Mouse (Mus musculus): Measurements from ENCODE around the gene Mus81. TPM values are rescaled to one million over a fixed set of nuclear protein-coding genes. Genes with fewer than 3 reads are reported as not detected.

The Mus81 gene
- polyA plus RNA-seq, 1 experiment from 2014 or later, result 57.1 TPM

GRCm38 (mm10) chr19:5513005-5513349, 24.8 kb upstream of the Mus81 start:
- ATAC-seq, result no peak
- H3K36me3 ChIP-seq (ENCODE audit: control insufficient read depth, insufficient read depth, low read length), result no peaks in the 10 kb centered on the region
- no peak overlapping the region for H3K9ac ChIP-seq (ENCODE audit: low read length)
- no peak overlapping the region for H3K4me2 ChIP-seq (ENCODE audit: low read length)
- no peaks in the 10 kb centered on the region for H3K9me3 ChIP-seq (replicated peaks; ENCODE audit: control insufficient read depth, low read length)
- DNase-seq (ENCODE audit: low spot score), result no peak
- H3K4me1 ChIP-seq (ENCODE audit: control insufficient read depth, insufficient read depth, low read length), result peaks cover 7% of the 10 kb centered on the region; the same call in 1 of the 2 replicates
- H3K27me3 ChIP-seq (replicated peaks; ENCODE audit: control insufficient read depth, insufficient read depth, low read length), result no peaks in the 10 kb centered on the region
- WGBS, result 87% methylated on average over 3 of the region's 3 CpGs
- no peak overlapping the region for H3K4me3 ChIP-seq (ENCODE audit: low read depth, low read length)
- H3K27ac ChIP-seq (ENCODE audit: low read depth, low read length), result no peak overlapping the region

GRCm38 (mm10) chr19:5512091-5513004, 24.1 kb upstream of the Mus81 start:
- WGBS, result 80% methylated on average over 12 of the region's 12 CpGs
- no peak overlapping the region for H3K4me2 ChIP-seq (ENCODE audit: low read length)
- ATAC-seq, result no peak

GRCm38 (mm10) chr19:5511074-5511632, 23.0 kb upstream of the Mus81 start:
- Histone ChIP-seq H3K9me3 (replicated peaks; ENCODE audit: control insufficient read depth, low read length) (no peaks in the 10 kb centered on the region), H3K27ac (ENCODE audit: low read depth, low read length) (no peak overlapping the region), H3K4me2 (ENCODE audit: low read length) (peak overlapping the region; percentile 53), H3K4me3 (ENCODE audit: low read depth, low read length) (peak overlapping the region; percentile 42), H3K27me3 (replicated peaks; ENCODE audit: control insufficient read depth, insufficient read depth, low read length) (no peaks in the 10 kb centered on the region), H3K4me1 (ENCODE audit: control insufficient read depth, insufficient read depth, low read length) (peaks cover 7% of the 10 kb centered on the region; the same call in 1 of the 2 replicates), H3K9ac (ENCODE audit: low read length) (peak overlapping the region; percentile 49), H3K36me3 (ENCODE audit: control insufficient read depth, insufficient read depth, low read length) (no peaks in the 10 kb centered on the region)
- ATAC-seq, result 0 out of 2 replicates have a peak, but pooled peaks have one; percentile 0
- DNase-seq (ENCODE audit: low spot score), result no peak
- WGBS, result 54% methylated on average over 15 of the region's 15 CpGs

More at GRCm38 (mm10) chr19:5512091-5513004, 24.1 kb upstream of the Mus81 start:
- Histone ChIP-seq H3K27me3 (replicated peaks; ENCODE audit: control insufficient read depth, insufficient read depth, low read length) (no peaks in the 10 kb centered on the region), H3K36me3 (ENCODE audit: control insufficient read depth, insufficient read depth, low read length) (no peaks in the 10 kb centered on the region), H3K4me1 (ENCODE audit: control insufficient read depth, insufficient read depth, low read length) (peaks cover 7% of the 10 kb centered on the region; the same call in 1 of the 2 replicates), H3K4me3 (ENCODE audit: low read depth, low read length) (no peak overlapping the region), H3K27ac (ENCODE audit: low read depth, low read length) (no peak overlapping the region), H3K9me3 (replicated peaks; ENCODE audit: control insufficient read depth, low read length) (no peaks in the 10 kb centered on the region), H3K9ac (ENCODE audit: low read length) (no peak overlapping the region)
- no peak for DNase-seq (ENCODE audit: low spot score)

GRCm38 (mm10) chr19:5510031-5511026, 22.1 kb upstream of the Mus81 start, which contains the start of gene Snx32:
Snx32 (minus strand) TSS chr19:5510538.
- H3K27ac ChIP-seq (ENCODE audit: low read depth, low read length), result no peak within 1 kb of the TSS
- H3K9ac ChIP-seq (ENCODE audit: low read length), result peak within 1 kb of the TSS; percentile 59
- peak within 1 kb of the TSS; percentile 53 for H3K4me2 ChIP-seq (ENCODE audit: low read length)
- no peaks in the 10 kb centered on the region for H3K36me3 ChIP-seq (ENCODE audit: control insufficient read depth, insufficient read depth, low read length)
- H3K4me3 ChIP-seq (ENCODE audit: low read depth, low read length), result peak within 1 kb of the TSS; percentile 42
- WGBS, result 3% methylated on average over 47 of the region's 47 CpGs
- no peaks in the 10 kb centered on the region for H3K9me3 ChIP-seq (replicated peaks; ENCODE audit: control insufficient read depth, low read length)
- DNase-seq (ENCODE audit: low spot score) (peak; percentile 99), ATAC-seq (peak; percentile 100)
- H3K4me1 ChIP-seq (ENCODE audit: control insufficient read depth, insufficient read depth, low read length), result peaks cover 7% of the 10 kb centered on the region; the same call in 1 of the 2 replicates
- H3K27me3 ChIP-seq (replicated peaks; ENCODE audit: control insufficient read depth, insufficient read depth, low read length), result no peaks in the 10 kb centered on the region

GRCm38 (mm10) chr19:5503687-5504086, 15.5 kb upstream of the Mus81 start, which contains the start of gene 1700020D05Rik:
1700020D05Rik (minus strand) TSS chr19:5503787.
- WGBS, result 68% methylated on average over 17 of the region's 17 CpGs
- no peak within 1 kb of the TSS for H3K9ac ChIP-seq (ENCODE audit: low read length)

GRCm38 (mm10) chr19:5500330-5500875, 12.2 kb upstream of the Mus81 start:
- ATAC-seq, result no peak

More at GRCm38 (mm10) chr19:5503687-5504086, 15.5 kb upstream of the Mus81 start, which contains the start of gene 1700020D05Rik:
- no peak for ATAC-seq
- Histone ChIP-seq H3K9me3 (replicated peaks; ENCODE audit: control insufficient read depth, low read length) (no peaks in the 10 kb centered on the region), H3K4me3 (ENCODE audit: low read depth, low read length) (no peak within 1 kb of the TSS), H3K4me2 (ENCODE audit: low read length) (no peak within 1 kb of the TSS), H3K27me3 (replicated peaks; ENCODE audit: control insufficient read depth, insufficient read depth, low read length) (no peaks in the 10 kb centered on the region), H3K36me3 (ENCODE audit: control insufficient read depth, insufficient read depth, low read length) (no peaks in the 10 kb centered on the region; the same call in 1 of the 2 replicates), H3K27ac (ENCODE audit: low read depth, low read length) (no peak within 1 kb of the TSS), H3K4me1 (ENCODE audit: control insufficient read depth, insufficient read depth, low read length) (no peaks in the 10 kb centered on the region)
- no peak for DNase-seq (ENCODE audit: low spot score)

DNA sequence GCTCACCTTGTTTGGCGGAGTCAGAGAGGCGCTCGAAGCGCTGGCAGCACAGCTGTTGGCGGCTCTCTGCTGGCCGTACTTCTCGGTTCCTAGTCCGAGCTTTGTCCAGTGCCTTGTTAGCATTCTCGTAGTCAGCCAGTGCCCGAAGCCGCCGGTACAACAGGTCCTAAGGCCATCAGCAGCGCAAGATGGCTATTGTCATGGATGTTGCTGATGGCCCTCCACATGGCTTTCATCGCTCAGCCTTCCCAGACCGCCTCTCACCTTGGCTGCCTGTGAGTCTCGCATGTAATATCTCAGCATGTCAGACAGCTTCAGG, 7.8 kb upstream of the Mus81 start:
- no peaks in the 10 kb centered on the region for H3K27me3 ChIP-seq (replicated peaks; ENCODE audit: control insufficient read depth, insufficient read depth, low read length)
- H3K4me3 ChIP-seq (ENCODE audit: low read depth, low read length), result no peak overlapping the region
- peaks cover 7% of the 10 kb centered on the region; the same call in 1 of the 2 replicates for H3K4me1 ChIP-seq (ENCODE audit: control insufficient read depth, insufficient read depth, low read length)
- H3K36me3 ChIP-seq (ENCODE audit: control insufficient read depth, insufficient read depth, low read length), result peaks cover 58% of the 10 kb centered on the region
- WGBS, result 87% methylated on average over 16 of the region's 16 CpGs
- no peak overlapping the region for H3K27ac ChIP-seq (ENCODE audit: low read depth, low read length)
- ATAC-seq (no peak), DNase-seq (ENCODE audit: low spot score) (no peak)
- H3K4me2 ChIP-seq (ENCODE audit: low read length), result no peak overlapping the region
- H3K9ac ChIP-seq (ENCODE audit: low read length), result no peak overlapping the region
- H3K9me3 ChIP-seq (replicated peaks; ENCODE audit: control insufficient read depth, low read length), result no peaks in the 10 kb centered on the region

More at GRCm38 (mm10) chr19:5500330-5500875, 12.2 kb upstream of the Mus81 start:
- no peaks in the 10 kb centered on the region for H3K27me3 ChIP-seq (replicated peaks; ENCODE audit: control insufficient read depth, insufficient read depth, low read length)
- no peak overlapping the region for H3K4me2 ChIP-seq (ENCODE audit: low read length)
- no peak overlapping the region for H3K4me3 ChIP-seq (ENCODE audit: low read depth, low read length)
- no peak for DNase-seq (ENCODE audit: low spot score)
- H3K27ac ChIP-seq (ENCODE audit: low read depth, low read length), result no peak overlapping the region
- H3K9ac ChIP-seq (ENCODE audit: low read length), result no peak overlapping the region
- no peaks in the 10 kb centered on the region for H3K9me3 ChIP-seq (replicated peaks; ENCODE audit: control insufficient read depth, low read length)
- peaks cover 25% of the 10 kb centered on the region for H3K36me3 ChIP-seq (ENCODE audit: control insufficient read depth, insufficient read depth, low read length)
- 90% methylated on average over 2 of the region's 2 CpGs for WGBS
- no peaks in the 10 kb centered on the region for H3K4me1 ChIP-seq (ENCODE audit: control insufficient read depth, insufficient read depth, low read length)

Measured in forebrain, embryonic 14.5 days (tissue).